Mouse (Mus musculus) erythroblast, embryonic 14.5 days (primary cell): Measurements from ENCODE around the gene Vps29.

Experiments used
- GATA1 ChIP-seq: IDR thresholded peaks from 2 replicates; pipeline ENCODE4 v1.6.1; 2012; ENCODE audit warnings: low read length, inconsistent platforms, mixed read lengths
- TAL1 ChIP-seq: IDR thresholded peaks from 3 replicates; pipeline ENCODE4 v1.6.1; 2012; ENCODE audit warnings: low read length, inconsistent platforms, mixed read lengths

GRCm38 (mm10) chr5:122405537-122405936 is 51.4 kb downstream of the Vps29 start:
- TF ChIP-seq GATA1: no peak
- no peak for TF ChIP-seq TAL1
